Mouse (Mus musculus) E14TG2a.4 (cell line): ENCODE data around the gene Sfrp5.

Experiments used
- H3K27me3 ChIP-seq: 2 replicates; pipeline ENCODE4 v1.6.1; 2014; ENCODE audit warnings: low read length, control low read depth; ENCODE audit not compliant: insufficient read depth
- H3K36me3 ChIP-seq: 2 replicates; pipeline ENCODE4 v1.6.1; 2014; ENCODE audit warnings: low read length, control low read depth; ENCODE audit not compliant: insufficient read depth
- H3K4me1 ChIP-seq: replicated peaks from 2 replicates; pipeline ENCODE4 v1.6.1; 2014; ENCODE audit warnings: low read depth, low read length, control low read depth
- H3K4me3 ChIP-seq: replicated peaks from 2 replicates; pipeline ENCODE4 v1.5.1; 2014; ENCODE audit warnings: mild to moderate bottlenecking, low read length
- H3K9me3 ChIP-seq: 2 replicates; pipeline ENCODE4 v1.6.1; 2014; ENCODE audit warnings: low read length, control low read depth
- CTCF ChIP-seq: conservative IDR thresholded peaks from 2 replicates; pipeline ENCODE4 v1.5.1; 2014; ENCODE audit warnings: low read length
- NANOG ChIP-seq: IDR thresholded peaks from 2 replicates; pipeline ENCODE4 v1.6.1; 2014; ENCODE audit warnings: borderline replicate concordance, low read length, mixed read lengths
- POU5F1 ChIP-seq: IDR thresholded peaks from 2 replicates; pipeline ENCODE4 v1.6.1; 2014; ENCODE audit warnings: low read length, borderline replicate concordance

Gene Sfrp5

DNA sequence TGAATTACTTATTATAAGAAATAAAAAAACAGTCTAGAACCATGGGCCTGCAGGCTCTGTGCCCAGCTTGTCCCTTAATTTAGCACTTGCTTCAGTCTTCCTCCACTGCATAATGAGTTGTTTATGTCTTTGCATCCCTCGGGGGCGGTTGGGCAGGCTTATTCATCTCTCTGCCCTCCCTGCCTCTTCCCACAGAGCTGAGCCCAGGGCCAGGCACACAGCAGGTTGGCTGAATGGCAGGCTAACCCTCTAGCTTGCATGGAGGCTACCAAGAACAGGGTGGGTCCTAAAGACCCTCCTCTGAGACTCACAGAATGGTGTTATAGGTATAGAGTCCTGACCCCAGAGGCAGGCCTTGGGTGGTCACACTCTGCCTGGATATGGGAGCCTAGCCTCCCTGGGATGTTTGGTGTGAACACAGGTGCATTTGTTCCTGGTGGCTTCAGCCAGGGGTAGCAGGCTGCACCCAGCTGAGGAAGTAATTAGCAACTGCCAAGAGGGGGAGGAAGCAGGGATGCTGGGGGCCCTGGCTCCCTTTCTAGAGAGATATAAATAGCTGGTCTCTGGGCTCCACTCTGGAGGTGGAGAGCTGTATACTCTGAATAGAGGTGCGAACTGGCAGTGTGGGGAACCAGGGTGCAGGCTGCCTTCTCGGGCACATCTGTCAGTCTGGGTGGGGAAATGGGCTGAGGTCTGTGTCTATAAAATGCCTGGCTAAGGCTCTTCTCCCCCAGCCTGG is 35.7 kb upstream of the Sfrp5 start:
- Histone ChIP-seq H3K36me3 (no peaks in the 10 kb centered on the region), H3K27me3 (no peaks in the 10 kb centered on the region; the same call in 1 of the 2 replicates), H3K4me3 (no peak overlapping the region), H3K9me3 (no peaks in the 10 kb centered on the region), H3K4me1 (peaks cover 4% of the 10 kb centered on the region; the same call in 1 of the 2 replicates)
- TF ChIP-seq CTCF (no peak), NANOG (no peak), POU5F1 (no peak)

DNA sequence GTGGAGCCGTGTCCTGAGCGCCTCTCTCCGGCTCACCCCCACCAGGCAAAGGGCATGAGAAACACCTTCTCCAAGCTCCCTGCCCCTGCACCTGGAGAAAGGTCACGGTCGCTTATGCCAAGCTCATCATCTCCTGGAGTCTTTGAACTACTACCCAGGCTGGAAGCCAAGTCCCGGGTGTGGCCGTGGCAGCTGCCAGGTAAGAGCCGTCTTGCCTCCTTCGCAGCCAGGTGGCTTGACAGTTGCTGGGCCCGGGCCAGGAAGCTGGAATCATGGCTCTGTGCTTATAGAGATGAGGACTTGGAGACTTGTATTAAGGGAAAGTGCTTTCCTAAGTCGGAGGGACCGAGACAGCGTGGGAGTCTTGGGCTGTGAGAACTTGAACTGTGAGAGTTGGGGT is 28.9 kb upstream of the Sfrp5 start:
- Histone ChIP-seq H3K4me1 (peaks cover 19% of the 10 kb centered on the region), H3K36me3 (no peaks in the 10 kb centered on the region), H3K4me3 (no peak overlapping the region), H3K9me3 (no peaks in the 10 kb centered on the region), H3K27me3 (peaks cover 10% of the 10 kb centered on the region)
- TF ChIP-seq POU5F1: no peak
- no peak for TF ChIP-seq NANOG
- TF ChIP-seq CTCF: no peak

DNA sequence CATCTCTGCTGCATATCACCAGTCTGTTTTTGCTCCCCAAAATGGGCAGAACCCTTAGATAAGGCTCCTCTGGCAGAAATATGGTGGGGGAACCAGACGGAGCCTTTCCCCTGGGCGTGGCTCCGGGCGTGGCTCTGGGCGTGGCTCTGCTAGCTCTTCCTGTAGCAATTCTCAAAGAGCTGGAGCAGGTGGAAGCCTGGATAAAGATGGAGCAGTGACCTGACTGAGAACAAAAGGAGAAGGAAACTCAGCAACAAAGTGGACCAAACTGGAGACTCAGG is 28.2 kb upstream of the Sfrp5 start:
- no peak for TF ChIP-seq CTCF
- no peak for TF ChIP-seq POU5F1
- no peak for TF ChIP-seq NANOG
- H3K36me3 ChIP-seq: no peaks in the 10 kb centered on the region
- H3K4me3 ChIP-seq: no peak overlapping the region
- peaks cover 19% of the 10 kb centered on the region for H3K4me1 ChIP-seq
- peaks cover 10% of the 10 kb centered on the region for H3K27me3 ChIP-seq
- no peaks in the 10 kb centered on the region for H3K9me3 ChIP-seq

DNA sequence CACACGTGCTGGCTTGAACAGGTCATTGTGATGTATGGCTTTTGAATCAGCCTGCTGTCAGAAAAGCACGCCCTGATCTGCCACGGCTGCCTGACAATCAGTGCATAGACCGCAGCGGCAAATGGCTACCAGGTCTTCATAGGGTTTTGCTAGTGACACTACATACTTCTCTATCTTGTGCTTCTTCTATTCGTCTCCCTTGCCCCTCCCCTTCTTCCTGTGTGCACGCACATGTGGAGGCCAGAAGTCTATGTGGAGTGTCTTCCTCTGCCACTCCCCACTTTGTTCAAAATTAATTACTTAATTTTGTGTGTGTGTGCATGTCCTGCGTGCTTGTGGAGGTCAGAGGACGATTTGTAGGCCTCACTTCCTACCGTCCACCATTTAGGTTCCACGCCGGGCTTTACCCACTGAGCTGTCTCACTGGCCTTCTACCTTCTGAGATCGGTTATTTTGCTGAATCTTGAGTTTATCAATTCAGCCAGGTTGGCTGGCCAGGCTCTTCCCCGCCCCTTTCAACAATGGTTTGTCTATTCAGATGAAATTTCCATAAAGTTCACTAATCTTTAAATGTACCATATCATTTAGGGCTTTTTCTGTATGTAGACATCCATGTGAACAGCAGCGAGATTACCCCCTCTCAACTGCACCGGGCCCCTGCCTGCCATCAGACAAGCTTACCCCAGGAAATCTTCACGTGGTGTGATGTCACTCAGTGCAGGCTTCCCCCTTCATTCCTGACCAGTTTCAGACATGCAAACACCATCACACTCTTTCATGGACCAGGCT is 27.6 kb upstream of the Sfrp5 start:
- TF ChIP-seq POU5F1: no peak
- no peak for TF ChIP-seq NANOG
- no peak for TF ChIP-seq CTCF
- no peaks in the 10 kb centered on the region for H3K36me3 ChIP-seq
- H3K4me3 ChIP-seq: no peak overlapping the region
- no peaks in the 10 kb centered on the region for H3K9me3 ChIP-seq
- H3K4me1 ChIP-seq: peaks cover 19% of the 10 kb centered on the region
- peaks cover 13% of the 10 kb centered on the region for H3K27me3 ChIP-seq

DNA sequence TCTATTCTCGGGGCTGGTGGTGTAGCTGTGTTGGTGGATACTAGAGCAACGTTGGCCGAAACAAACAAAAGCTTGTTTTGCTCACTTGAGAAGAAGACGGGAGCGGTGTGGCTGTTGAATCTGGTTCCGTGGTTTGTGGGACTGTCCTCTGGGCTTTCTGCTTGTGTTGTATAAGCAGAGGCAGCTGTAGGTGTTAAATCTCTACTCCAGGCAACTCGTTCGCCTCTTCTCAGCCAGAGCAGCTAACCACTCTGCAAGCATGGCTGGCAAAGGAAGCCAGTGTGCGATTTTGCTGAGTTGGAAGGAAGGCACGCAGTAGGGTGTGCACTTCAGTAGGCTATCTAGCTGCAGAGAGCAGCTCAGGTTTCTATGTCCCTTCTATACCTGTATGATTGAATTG is 24.4 kb upstream of the Sfrp5 start:
- peaks cover 18% of the 10 kb centered on the region for H3K27me3 ChIP-seq
- H3K9me3 ChIP-seq: no peaks in the 10 kb centered on the region
- no peaks in the 10 kb centered on the region for H3K36me3 ChIP-seq
- H3K4me1 ChIP-seq: peaks cover 19% of the 10 kb centered on the region
- H3K4me3 ChIP-seq: no peak overlapping the region
- TF ChIP-seq POU5F1: no peak
- TF ChIP-seq NANOG: no peak
- TF ChIP-seq CTCF: no peak

DNA sequence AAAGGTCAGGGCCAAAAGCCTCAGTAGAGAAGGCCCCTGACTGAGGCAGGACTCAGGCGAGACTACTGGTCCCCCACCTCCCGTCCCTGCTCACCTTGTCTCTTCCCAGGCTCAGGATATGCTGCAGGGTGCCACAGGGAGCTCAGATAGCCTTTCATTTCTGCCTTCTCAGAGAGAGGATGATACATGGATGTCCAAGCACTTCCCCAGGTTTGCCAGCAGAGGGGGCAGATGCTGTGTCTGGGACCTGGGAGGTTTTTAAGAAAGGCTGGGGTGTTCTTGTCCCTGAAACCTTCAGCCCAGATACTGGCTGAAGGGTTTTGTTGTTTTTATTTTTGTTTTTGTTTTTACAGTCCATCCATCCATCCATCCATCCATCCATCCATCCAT is 15.3 kb upstream of the Sfrp5 start:
- Histone ChIP-seq H3K4me3 (no peak overlapping the region), H3K9me3 (0 out of 2 replicates have a peak, but pooled peaks cover 2% of the 10 kb centered on the region), H3K27me3 (peaks cover 8% of the 10 kb centered on the region; the same call in 1 of the 2 replicates), H3K36me3 (no peaks in the 10 kb centered on the region), H3K4me1 (peaks cover 29% of the 10 kb centered on the region)
- TF ChIP-seq CTCF (peak; percentile 84), NANOG (no peak)

DNA sequence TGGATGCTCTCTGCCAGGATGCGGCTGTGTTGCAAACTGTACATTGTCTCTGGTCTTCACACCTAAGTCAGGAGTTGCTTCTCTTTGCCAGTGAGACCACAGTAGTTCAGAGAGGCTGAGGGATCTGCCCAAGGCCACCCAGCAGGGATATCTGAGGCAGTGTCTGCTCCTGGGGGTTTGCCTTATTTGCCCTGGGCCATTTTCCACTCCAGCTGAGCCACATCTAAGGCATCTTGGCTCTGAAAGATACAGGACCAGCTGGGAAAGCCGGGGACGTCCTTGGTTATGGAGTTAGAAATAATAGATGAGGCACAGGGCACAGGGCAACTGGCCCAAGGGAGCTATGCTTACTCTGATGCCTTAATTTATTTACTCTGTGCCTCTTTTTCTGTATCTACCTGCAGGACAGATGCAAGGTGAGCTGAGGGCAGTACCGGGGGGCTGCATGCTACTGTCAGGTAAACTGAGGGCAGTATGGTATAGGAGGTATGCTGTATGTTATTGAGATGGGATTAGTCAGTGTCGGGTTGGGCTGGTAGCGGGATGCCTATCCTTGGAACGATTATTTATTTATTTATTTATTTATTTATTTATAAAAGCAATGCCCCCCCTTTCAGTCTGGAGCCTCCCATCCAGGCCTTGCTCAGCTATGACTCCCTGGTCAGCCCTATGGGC is 14.8 kb upstream of the Sfrp5 start:
- Histone ChIP-seq H3K4me1 (peaks cover 34% of the 10 kb centered on the region), H3K36me3 (no peaks in the 10 kb centered on the region), H3K9me3 (0 out of 2 replicates have a peak, but pooled peaks cover 2% of the 10 kb centered on the region), H3K27me3 (peaks cover 8% of the 10 kb centered on the region; the same call in 1 of the 2 replicates), H3K4me3 (no peak overlapping the region)
- no peak for TF ChIP-seq NANOG
- no peak for TF ChIP-seq CTCF
- no peak for TF ChIP-seq POU5F1

DNA sequence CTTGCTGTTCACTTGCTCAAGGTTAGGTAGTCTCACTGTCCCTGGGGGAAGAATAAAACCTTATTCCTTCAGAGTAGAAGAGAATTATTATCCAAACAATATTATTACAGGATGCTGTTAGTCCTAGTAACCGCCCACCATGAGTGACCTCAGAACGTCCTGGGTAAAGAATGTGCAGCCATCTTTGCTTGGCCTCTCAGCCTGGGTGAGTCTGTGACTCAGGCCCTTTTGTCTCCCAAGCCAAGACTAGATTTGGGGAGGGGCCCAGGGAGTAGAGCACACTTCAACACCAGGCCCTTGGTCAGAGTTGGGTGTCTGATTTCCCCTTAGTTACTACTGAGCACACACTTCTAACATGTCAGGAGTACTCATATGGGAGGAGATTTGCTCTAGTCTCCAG is 12.5 kb upstream of the Sfrp5 start:
- H3K9me3 ChIP-seq: no peaks in the 10 kb centered on the region
- H3K27me3 ChIP-seq: peaks cover 2% of the 10 kb centered on the region; the same call in 1 of the 2 replicates
- H3K36me3 ChIP-seq: no peaks in the 10 kb centered on the region
- peaks cover 56% of the 10 kb centered on the region for H3K4me1 ChIP-seq
- TF ChIP-seq NANOG: no peak
- no peak for TF ChIP-seq POU5F1
- TF ChIP-seq CTCF: no peak
- H3K4me3 ChIP-seq: no peak overlapping the region
